Mouse (Mus musculus) frontal cortex, adult 2 months (tissue): ENCODE data around the gene Krt15. TPM values are rescaled to one million over a fixed set of nuclear protein-coding genes. Genes with fewer than 3 reads are reported as not detected.

Source experiments
- DNase-seq, 2 experiments: peaks; one replicate each; pipeline ENCODE4 v3.0.0; 2022; ENCODE audit warnings: low spot score in 1 of 2; ENCODE audit errors: extremely low spot score in 1 of 2
- polyA plus RNA-seq: library from polyadenylated mRNA; depleted of rRNA; stranded (reverse); fragments of >200 nt; gene quantifications from 2 replicates; pipeline ENCODE4 v1.2.3, GENCODE M21; 2012; rRNA removed

Krt15 gene
- not detected in 2 replicates for polyA plus RNA-seq

GRCm38 (mm10) chr11:100135731-100136130 is at the start of gene Krt15:
TSS of gene Krt15 (minus strand) at chr11:100135928.
- DNase-seq = no peak

DNA sequence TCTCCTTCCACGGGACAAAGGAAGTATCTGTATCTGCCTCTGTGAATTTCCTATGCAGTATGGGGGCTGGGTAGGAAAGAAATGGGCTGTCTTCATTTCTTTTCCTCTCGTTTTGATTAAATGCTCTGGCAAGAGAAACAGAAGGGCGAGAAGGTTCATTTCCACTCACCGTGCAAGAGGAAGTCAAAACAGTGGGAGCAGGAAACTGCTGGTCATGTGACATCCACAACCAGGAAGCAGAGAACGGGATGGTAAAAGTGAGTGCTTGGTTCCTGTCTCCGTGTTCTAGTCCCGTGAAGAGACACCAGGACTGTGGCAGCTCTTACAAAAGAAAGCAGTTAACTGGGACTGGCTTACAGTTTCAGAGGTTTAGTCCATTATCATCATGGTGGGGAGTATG is 46.0 kb upstream of the Krt15 start:
- DNase-seq = no peak

DNA sequence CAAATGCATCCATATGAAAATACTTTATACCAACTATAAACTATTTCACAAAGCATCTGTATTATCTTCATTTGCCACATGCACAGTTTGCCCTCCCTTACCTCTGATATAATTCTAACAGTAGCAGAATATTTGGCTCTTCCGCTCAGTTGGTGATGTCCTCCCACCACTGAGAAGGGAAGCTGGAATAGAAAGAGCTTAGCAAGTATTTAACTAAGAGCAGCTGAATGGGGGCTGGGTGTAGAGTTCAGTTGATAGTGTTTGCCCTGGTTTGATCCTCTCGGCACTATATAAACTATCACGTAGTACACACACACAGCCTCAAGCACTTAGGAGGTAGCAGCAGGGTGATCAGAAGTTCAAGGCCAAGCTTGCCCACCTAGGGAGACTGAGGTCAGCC is 43.5 kb upstream of the Krt15 start:
- DNase-seq = peak in 1 of 2 experiments; percentile 34

DNA sequence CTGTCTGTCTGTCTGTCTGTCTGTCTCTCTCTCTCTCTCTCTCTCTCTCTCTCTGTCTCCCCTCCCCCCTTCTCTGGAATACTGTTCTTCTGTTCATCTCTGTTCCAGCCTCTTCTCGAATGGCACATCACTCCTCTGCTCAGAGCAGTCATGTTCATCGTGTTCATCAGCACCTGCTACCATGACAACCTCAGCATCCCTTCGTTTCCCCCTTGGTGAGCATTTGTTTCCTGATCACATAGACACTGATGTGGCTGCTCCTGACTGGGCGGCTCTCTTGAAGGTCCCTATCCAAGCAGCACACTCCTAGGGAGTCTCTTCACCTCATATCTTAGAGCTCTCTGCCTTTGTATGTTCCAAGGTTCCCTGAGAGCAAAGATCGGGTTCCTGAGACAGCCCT is 42.6 kb upstream of the Krt15 start:
- DNase-seq = no peak

GRCm38 (mm10) chr11:100176791-100177190 is 41.1 kb upstream of the Krt15 start:
- no peak for DNase-seq

DNA sequence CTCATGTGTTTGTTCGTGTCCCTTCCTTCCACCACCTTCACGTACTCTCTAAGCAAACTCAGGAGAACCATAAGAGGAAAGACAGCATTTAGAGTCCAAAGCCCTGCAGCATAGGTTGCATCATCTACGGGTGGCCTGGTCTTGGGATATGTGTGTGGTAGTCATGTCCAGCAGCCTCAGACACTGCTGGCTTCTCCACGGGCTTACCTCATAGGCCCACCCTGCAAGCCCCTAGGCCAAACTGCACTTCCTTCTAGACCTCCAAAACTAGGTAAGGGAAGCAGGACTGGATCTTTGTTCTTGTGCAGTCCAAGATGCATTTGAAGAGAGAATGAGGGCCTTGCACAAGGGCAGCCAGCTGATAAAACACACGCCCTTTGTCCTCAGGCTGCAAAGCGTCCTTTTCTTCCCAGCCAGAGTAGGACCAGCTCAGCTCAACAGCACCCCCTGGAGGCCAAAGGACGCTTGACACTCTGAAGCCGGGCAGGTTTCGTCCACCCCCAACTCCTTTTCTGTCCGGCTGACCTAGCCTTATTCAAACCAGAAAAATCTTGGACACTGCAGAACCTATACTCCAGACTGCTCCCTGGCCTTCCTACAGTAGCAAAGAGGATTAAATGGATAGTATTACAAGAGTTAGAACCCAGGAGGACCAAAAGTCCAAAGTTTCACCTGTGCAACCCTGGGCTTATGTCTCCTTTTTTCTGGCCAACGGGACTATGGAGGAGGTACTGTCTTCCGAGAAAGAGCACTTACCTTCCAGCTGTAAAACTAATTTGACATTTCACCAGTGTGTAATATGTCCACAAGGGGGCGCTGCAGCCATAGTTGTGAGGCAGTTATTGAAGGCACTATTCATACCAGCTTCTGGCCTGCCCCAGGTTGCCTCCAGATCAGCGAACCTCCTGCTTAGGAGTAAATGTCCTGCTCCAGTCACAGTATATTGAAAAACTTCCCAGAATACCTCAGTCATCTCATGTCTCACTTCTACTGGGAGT is 33.3 kb upstream of the Krt15 start:
- peak; percentile 34 to 87 for DNase-seq

DNA sequence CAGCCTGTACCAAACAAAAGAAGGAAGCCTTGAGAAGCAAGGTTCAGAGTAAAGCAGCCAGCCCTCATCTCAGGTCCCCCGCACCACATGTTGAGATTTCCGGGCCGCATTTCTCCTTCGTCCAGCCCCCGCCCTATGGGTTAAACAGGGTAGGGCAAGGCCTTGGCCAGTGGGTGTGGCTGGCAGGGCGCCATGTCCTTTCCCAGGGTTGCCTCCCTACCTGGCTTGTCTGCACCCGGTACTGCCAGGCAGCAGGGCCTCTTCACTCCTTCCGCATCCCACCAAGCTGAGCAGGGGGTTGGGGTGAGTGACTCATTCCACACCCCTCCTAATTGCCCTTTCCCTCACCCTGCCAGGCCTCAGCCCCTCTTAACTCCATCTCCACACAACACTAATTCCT is 32.3 kb upstream of the Krt15 start:
- no peak for DNase-seq

GRCm38 (mm10) chr11:100164392-100164791 is 28.7 kb upstream of the Krt15 start:
- DNase-seq = no peak

DNA sequence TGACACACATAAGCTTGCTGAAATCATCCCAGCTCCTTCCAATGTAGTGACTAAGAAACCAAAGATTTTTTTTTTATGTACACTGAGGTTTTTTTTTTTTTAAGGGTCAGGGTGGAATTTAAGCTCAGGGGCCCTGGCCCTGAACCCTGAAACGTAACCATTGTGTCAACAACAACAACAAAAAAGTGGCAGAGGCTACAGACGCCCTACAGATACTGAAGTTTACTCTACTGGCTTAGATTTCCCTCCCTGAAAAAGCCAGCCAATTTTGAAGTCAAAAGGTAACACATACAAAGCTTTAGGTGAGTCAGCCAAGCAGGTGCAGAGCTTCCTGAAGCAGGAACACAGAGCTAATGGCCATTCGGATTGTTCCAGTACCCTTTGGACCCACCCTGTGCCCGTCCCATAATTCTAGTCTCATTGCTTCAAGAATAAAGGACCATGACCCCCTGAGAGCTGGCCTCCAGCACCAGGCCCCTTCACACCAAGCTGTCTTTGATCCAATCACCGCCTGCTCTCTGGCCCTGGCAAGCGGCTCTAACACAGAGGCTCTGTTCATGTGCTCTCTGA is 22.3 kb upstream of the Krt15 start:
- no peak for DNase-seq

DNA sequence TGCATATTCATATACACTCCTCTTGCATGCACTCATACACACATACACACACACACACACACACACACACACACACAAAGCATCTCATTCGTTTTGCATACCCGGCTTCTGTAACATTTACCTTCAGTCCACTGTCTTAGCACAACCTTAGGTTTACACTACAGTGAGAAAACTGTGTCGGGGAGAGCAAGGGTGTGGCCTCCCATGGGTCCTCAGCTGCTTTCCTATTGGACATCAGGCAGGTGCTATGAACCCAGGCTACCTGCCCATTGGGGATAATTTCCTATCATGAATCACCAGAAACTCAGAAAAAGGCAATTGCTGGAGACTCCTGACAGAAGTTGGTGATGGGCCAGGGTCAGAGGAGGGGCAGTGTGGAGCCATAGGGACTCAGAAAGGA is 21.6 kb upstream of the Krt15 start:
- no peak for DNase-seq

- no peak for DNase-seq
Measured at GRCm38 (mm10) chr11:100155497-100156255, 19.9 kb upstream of the Krt15 start.

GRCm38 (mm10) chr11:100148615-100149330 is 13.0 kb upstream of the Krt15 start, which contains the start of gene Krt19:
TSS of gene Krt19 (minus strand) at chr11:100148665.
- no peak for DNase-seq

GRCm38 (mm10) chr11:100147566-100148353 is 12.0 kb upstream of the Krt15 start:
- no peak for DNase-seq

GRCm38 (mm10) chr11:100145858-100146560 is 10.3 kb upstream of the Krt15 start:
- DNase-seq = no peak

GRCm38 (mm10) chr11:100145104-100145503 is 9.4 kb upstream of the Krt15 start:
- DNase-seq = no peak

GRCm38 (mm10) chr11:100140966-100141365 is 5.2 kb upstream of the Krt15 start:
- DNase-seq = no peak

DNA sequence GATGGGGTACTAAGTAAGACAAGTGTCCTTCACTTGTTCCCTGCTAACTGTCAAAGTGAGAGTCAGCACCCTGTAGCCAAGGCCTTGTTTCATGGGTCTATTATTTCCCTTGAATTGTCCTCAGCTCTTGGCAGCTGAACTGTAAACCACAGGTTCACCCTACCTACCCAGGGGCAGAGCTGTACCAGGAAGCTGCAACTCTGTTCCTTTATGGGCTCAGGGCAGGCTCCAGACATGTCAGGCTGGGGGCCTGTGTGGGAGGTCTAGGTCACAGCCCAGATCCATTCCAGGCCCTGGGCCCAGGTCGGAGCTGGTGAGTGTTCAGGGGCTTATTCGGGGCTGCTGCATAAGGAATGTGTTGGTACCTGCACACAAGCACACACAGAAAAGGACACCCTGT is 3.7 kb upstream of the Krt15 start:
- no peak for DNase-seq

DNA sequence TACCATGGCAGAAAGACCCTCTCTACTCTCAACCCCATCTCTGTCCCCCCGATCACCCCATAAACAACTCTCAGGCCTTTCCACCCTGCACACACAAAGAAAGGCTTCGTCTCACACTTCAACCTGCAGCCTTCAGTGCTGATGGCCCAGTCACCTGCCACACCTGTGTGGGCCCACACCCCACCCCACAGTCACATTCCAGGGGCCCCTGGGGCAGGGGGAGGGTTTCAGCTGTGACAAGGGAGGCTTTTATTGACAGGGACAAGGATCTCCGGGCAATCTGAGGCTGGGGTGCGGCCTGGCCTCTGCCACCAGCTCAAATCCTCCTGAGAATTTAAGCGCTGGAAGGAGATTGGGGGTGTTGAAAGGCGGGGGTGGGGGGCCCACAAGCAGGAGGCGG is 3.1 kb upstream of the Krt15 start:
- DNase-seq = no peak

- no peak for DNase-seq
Measured at GRCm38 (mm10) chr11:100137693-100138092, 2.0 kb upstream of the Krt15 start.
